Mouse (Mus musculus) spleen, postnatal 14 days (tissue): Measurements from ENCODE around the gene 4833420G17Rik.
"Not testable (repeated sequence)": the region's sequence is repeated elsewhere in the genome, so short reads cannot be mapped to it uniquely, and the experiment has no call there.

Experiments used
- DNase-seq, 2 experiments: peaks; one replicate each; pipeline ENCODE4 v3.0.0; 2021 to 2022; ENCODE audit warnings: low spot score in 2 of 2

Gene 4833420G17Rik

GRCm38 (mm10) chr13:119462596-119463560, at the start of gene 4833420G17Rik:
TSS of gene 4833420G17Rik (plus strand) at chr13:119462768.
- peak; percentile 72 to 82 for DNase-seq

DNA sequence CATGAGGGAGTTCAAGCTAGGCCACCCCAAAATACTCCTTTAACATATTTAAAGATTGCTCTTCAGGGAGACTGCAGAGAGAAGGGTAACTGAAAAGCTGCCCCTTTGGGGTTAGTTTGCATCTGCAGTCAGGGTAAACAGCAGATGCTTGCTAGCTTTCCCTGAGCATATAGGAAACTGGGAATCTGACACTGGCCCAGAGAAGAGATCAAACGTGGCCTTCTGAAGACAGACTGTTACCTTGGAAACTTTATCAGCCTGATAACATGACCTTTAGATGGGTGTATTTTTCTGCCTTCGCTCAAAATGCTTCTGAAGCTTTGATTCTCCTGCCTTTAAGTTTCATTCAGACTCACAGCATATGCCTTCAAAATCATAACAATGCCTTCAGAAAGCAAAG, 49.5 kb upstream of the 4833420G17Rik start:
- no peak for DNase-seq

GRCm38 (mm10) chr13:119418479-119418878, 44.1 kb upstream of the 4833420G17Rik start:
- no peak for DNase-seq

DNA sequence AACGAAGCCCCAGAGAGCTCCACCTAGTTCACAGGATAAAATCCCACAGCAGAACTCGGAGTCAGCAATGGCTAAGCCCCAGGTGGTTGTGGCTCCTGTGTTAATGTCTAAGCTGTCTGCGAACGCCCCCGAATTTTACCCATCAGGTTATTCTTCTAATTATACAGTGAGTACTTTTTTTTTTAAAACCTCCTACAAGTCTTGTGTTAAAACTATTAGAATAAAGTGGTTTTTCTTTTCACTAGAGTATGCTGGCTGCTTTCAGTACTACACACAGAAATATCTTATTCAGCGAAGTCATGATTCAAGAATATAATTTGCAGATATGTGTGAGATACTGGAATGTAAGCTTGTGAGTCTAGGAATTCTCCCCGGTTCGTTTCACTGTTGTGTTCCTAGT, 32.4 kb upstream of the 4833420G17Rik start:
- DNase-seq = no peak

- DNase-seq = no peak
Measured at GRCm38 (mm10) chr13:119432041-119432440, 30.5 kb upstream of the 4833420G17Rik start.

DNA sequence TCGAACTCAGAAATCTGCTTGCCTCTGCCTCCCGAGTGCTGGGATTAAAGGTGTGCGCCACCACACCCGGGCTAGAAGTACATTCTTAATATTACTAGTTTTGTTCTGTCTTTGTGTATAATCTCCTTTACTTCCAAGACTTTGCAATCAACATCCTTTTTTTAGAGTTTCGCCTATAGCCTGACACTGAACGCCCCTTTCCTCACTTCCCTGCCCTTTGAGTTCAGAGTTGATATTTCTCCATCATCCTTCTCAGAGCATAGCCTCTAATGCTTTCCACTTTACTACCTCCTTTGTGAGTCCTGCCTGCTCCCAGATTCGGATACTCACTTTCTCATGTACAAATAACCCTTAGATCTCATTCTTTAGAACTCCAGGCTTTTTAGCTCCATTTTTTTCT, 28.2 kb upstream of the 4833420G17Rik start:
- DNase-seq = no peak

DNA sequence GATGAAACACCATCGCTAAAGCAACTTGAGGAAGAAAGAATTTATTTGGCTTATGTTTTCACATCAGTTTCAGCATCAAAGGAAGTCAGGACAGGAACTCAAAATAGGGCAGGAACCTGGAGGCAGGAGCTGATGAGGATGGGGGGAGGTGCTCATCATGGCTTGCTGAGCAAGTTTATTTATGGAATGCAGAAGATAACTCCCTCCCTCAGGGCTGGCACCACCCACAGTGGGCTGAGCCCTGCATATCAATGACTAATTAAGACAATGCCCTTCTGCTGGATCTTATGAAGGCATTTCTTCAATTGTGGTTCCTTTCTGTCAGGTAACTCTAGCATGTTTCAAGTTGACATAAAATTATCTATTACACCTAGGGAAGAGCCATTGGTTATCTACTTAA, 20.3 kb upstream of the 4833420G17Rik start:
- DNase-seq = no peak

- DNase-seq = no peak
Measured at GRCm38 (mm10) chr13:119453563-119453962, 9.0 kb upstream of the 4833420G17Rik start.

- no peak for DNase-seq
Measured at GRCm38 (mm10) chr13:119455082-119455481, 7.5 kb upstream of the 4833420G17Rik start.

DNA sequence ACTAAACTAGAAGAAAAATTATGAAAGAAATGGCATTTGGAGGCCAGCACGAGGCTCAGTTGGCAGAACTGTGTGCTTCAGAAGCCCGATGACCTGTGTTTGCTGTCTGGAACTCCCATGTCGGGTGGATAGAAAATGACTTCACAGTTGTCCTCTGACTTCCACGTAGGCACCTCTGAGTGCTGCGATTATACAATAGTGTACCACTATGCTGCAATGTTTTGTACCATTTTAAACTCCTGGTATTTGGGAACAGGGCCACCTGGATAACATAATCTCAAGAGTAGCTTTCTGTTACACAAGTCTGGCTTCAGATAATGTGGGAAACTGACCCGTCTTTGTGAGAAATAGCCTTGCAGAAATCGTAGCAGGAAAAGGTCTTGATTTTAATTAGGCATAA, 6.2 kb upstream of the 4833420G17Rik start:
- no peak for DNase-seq

DNA sequence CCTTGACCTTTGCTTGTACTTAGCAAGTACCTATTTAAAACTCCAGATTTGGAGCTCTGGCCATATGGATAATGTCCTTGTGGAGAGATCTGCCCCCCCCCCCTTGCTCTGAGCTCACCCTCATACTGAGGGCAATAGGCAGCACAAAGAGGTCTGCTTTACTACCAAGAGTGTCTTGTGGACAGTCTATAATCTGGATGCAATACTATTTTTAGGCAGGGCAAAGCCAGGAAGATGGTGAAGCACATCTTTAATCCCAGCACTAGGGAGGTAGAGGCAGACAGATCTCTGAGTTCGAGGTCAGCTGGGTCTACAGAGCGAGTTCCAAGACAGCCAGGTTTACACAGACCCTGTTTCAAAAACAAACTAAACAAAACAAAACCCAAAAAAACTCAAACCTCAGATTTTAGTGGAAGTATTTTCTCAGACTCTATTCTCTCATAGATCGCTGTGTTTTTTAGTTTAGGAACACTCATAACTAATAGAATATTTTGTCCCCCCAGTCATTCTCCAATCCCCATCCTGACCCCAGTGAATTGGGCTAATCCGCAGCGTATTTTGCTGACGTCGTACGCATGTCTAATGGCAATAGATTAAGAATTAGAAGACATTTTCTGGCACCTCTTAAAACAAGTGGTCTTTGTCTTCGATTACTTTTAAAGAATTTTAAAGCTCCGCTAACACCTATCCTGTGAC, 520 bp upstream of the 4833420G17Rik start:
- no peak for DNase-seq

GRCm38 (mm10) chr13:119476631-119477030, 14.1 kb downstream of the 4833420G17Rik start:
- no peak for DNase-seq

- no peak for DNase-seq
Measured at GRCm38 (mm10) chr13:119477789-119478188, 15.2 kb downstream of the 4833420G17Rik start.

DNA sequence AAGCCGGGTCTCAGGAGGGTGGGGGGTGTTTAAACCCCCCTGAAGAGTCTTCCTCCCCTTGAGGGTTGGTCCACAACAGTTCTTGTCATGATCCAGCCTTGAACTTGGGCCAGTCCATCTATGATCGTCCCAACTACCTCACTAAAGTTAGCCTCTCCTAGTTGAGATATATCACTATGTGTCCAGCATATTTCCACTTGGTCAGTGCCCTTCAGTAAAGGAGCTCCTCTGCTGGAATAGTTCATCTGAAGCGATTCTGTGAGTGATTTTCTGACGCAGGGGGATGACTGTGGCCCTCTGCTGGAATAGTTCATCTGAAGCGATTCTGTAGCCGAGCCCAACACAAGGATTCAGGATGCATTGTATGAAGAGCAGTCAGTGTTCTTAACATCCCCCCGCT, 24.8 kb downstream of the 4833420G17Rik start:
- DNase-seq = no peak

- peak; percentile 62 to 75 for DNase-seq
Measured at GRCm38 (mm10) chr13:119487880-119488580, 25.5 kb downstream of the 4833420G17Rik start, which contains the start of the genes Tmem267 and 3110070M22Rik. TSS of gene Tmem267 (plus strand) at chr13:119488039. TSS of gene 3110070M22Rik (minus strand) at chr13:119488383.

GRCm38 (mm10) chr13:119492083-119492482, 29.5 kb downstream of the 4833420G17Rik start:
- DNase-seq = not testable (repeated sequence)

DNA sequence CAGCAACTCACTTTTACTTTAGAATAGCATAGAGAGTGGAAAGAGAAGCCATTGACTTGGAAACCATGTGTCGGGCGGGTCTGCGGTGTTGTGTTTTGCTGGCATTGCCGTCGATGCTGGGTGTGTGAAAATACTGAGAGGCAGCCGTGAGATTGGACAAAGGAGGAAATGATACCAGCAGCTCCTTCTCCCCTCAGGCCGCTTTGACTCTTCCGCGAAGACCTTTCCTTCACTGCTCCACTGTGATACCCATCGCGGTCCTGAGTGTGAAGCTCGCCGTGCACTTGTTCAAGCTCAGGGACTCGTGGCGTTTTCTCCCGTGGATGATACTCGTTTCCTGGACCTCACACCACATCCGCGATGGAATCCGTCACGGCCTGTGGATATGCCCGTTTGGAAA, 32.4 kb downstream of the 4833420G17Rik start:
- not testable (repeated sequence) for DNase-seq
